Mouse (Mus musculus): ENCODE results near the gene Specc1. TPM values are rescaled to one million over a fixed set of nuclear protein-coding genes. Genes with fewer than 3 reads are reported as not detected.
A peak's percentile ranks its signal among the peaks of the same experiment; 100 is the strongest.

Specc1 gene
- polyA plus RNA-seq, 1 experiment from 2014 or later = 9.7 TPM

DNA sequence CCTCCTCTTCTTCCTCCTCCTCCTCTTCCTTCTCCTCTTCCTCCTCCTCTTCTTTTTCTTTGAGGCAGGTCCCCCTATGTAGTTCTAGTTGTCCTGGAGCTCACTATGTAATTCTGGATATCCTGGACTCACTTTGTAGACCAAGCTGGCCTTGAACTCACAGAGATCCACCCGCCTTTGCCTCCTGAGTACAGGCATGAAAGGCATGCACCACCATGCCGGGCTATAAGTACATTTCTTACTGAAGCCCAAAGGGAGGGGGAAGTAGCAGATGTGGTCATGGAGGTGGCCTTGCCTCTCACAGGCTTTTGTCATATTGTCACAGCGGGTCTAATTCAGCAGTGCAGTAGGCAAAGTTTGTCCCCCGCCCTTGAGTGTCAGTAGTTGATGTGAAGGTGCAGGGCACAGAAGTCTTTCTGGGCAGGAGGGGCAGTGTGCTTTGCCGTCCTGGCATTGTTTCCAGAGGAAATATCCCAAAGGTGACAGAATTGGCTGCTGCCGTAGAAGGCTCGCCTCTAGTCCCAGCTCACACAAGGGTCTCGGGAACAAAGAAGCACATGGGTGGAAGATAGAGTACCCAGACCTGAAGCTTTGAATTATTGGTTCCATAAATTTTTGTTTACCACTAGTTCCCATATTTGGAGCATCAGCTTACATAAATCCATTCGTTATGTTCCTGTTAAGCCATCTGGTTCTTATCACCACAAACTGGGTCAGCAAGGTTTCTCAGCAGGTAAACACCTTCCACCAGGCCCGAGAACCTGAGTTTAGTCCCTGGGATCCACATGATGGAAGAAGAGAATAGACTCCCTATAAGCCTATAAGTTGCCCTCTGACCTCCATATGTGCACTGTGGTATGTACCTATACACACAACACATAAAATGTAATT, 62.0 kb downstream of the Specc1 start:
- H3K4me2 ChIP-seq = no peak overlapping the region
- no peaks in the 10 kb centered on the region for H3K36me3 ChIP-seq
- no peaks in the 10 kb centered on the region for H3K27me3 ChIP-seq (replicated peaks)
- H3K4me3 ChIP-seq (replicated peaks) = no peak overlapping the region
- H3K27ac ChIP-seq (replicated peaks) = no peak overlapping the region
- ATAC-seq (ENCODE audit: low FRiP score) = no peak
- 81% methylated on average over 10 of the region's 10 CpGs for WGBS
- H3K4me1 ChIP-seq = peaks cover 8% of the 10 kb centered on the region; the same call in 1 of the 2 replicates
- H3K9me3 ChIP-seq (replicated peaks) = no peaks in the 10 kb centered on the region
- H3K9ac ChIP-seq (replicated peaks) = no peak overlapping the region

DNA sequence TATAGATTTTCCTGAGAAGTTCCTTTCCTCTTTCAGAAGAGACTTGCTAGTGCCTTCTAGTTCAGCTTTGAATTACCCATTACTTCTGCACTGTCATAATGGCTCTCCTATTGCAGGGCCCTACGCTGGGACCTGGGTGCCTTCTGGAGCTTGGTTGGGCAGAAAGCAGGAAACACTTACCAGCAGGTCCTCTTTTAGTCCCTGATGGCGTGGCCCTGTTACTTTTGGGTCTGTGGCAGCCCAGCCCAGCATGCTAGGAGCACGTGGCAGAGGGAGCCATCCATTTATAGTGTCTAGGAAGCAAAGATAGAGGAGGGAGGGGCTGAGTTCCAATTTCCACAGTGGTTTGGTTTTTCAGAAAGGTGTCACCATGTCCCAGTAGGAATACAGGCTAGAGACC, 63.3 kb downstream of the Specc1 start:
- no peaks in the 10 kb centered on the region for H3K27me3 ChIP-seq (replicated peaks)
- no peak overlapping the region for H3K4me3 ChIP-seq (replicated peaks)
- no peaks in the 10 kb centered on the region for H3K9me3 ChIP-seq (replicated peaks)
- H3K9ac ChIP-seq (replicated peaks) = no peak overlapping the region
- no peaks in the 10 kb centered on the region for H3K36me3 ChIP-seq
- no peak overlapping the region for H3K27ac ChIP-seq (replicated peaks)
- no peak overlapping the region for H3K4me2 ChIP-seq
- no peak for ATAC-seq (ENCODE audit: low FRiP score)
- WGBS = 66% methylated on average over 3 of the region's 3 CpGs
- H3K4me1 ChIP-seq = peaks cover 16% of the 10 kb centered on the region

DNA sequence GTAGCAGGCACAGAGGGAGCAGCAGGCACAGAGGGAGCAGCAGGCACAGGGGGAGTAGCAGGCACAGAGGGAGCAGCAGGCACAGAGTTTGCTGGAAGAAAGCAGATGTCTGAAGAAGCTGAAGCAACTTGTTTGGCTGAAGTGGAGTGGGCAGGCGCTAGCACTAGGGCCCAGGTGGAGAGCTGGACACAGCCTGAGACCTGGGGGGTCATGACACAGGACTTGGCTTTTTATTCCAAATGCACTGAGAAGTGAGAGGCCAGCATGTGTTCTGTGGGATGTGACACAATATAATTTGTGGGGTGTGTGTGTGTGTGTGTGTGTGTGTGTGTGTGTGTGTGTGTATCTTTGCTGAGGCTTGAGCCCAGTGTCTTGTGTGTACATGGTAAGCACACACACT, 64.3 kb downstream of the Specc1 start:
- no peaks in the 10 kb centered on the region for H3K36me3 ChIP-seq
- H3K9ac ChIP-seq (replicated peaks) = no peak overlapping the region
- H3K27ac ChIP-seq (replicated peaks) = no peak overlapping the region
- peaks cover 8% of the 10 kb centered on the region for H3K4me1 ChIP-seq
- WGBS = 89% methylated on average over 1 of the region's 1 CpGs
- no peak overlapping the region for H3K4me2 ChIP-seq
- H3K27me3 ChIP-seq (replicated peaks) = no peaks in the 10 kb centered on the region
- no peak overlapping the region for H3K4me3 ChIP-seq (replicated peaks)
- no peak for ATAC-seq (ENCODE audit: low FRiP score)
- H3K9me3 ChIP-seq (replicated peaks) = no peaks in the 10 kb centered on the region

DNA sequence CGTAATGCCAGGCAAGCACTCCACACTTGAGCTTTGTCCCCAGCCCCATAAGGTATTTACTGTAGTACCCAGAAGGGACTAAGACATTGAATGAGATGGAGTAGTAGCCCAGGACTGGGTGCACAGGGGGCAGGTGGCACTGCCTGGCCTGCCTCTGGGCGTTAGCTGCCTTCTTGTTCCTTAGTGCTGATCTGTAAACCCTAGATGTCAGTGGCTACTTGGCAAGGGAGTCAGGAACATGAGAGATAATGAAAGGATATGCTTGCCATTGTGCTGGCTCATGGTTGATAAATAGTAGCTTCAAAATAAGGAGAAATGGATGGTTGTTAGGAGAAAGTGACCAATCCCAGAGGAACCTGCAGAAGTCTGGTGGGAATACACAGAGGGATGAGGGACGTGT, 65.5 kb downstream of the Specc1 start:
- Histone ChIP-seq H3K9ac (replicated peaks) (no peak overlapping the region), H3K36me3 (no peaks in the 10 kb centered on the region), H3K27ac (replicated peaks) (no peak overlapping the region), H3K9me3 (replicated peaks) (no peaks in the 10 kb centered on the region), H3K4me3 (replicated peaks) (no peak overlapping the region), H3K27me3 (replicated peaks) (no peaks in the 10 kb centered on the region), H3K4me1 (peaks cover 8% of the 10 kb centered on the region), H3K4me2 (no peak overlapping the region)
- 94% methylated on average over 3 of the region's 3 CpGs for WGBS
- no peak for ATAC-seq (ENCODE audit: low FRiP score)

DNA sequence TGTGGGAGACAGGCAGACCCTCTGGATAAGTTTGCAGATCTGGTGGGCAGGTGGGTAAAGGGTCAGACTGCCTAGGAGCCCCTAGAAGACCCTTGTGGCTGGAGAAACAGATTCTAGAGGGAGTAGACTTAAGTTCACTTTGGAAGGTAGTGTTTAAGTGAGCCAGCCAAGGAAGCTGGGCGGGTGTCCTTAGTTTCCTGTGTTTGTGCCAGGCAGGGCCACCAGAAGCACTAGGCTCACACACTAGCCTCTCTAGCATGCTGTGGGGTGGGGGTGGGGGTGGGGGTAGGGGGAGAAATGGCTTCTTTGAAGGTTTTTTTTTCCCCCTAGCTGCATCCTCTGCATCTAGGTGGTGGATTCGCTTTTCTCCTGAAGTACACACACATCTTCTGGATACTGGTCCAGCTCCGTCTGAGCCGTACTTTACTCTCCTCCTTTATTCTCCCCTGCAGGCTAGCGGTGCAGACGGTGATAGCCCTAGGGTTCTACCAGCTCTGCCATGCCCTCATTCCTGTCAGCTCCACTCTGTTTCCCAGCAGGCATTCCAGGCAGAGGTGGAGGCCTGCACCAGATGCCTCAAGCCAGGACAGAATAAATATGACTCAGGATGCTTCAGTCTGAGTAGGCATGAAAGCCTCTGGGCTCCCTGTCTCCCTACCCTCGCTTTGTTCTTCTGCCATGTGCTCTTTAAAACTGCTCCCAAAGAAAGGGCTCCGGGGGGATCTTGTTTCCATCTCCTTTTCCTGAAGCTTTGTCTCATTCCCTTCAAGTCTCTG, 66.3 kb downstream of the Specc1 start:
- no peak for ATAC-seq (ENCODE audit: low FRiP score)
- H3K4me3 ChIP-seq (replicated peaks) = no peak overlapping the region
- no peak overlapping the region for H3K27ac ChIP-seq (replicated peaks)
- 80% methylated on average over 8 of the region's 8 CpGs for WGBS
- no peak overlapping the region for H3K4me2 ChIP-seq
- H3K36me3 ChIP-seq = no peaks in the 10 kb centered on the region
- H3K9me3 ChIP-seq (replicated peaks) = no peaks in the 10 kb centered on the region
- peaks cover 8% of the 10 kb centered on the region for H3K4me1 ChIP-seq
- H3K27me3 ChIP-seq (replicated peaks) = no peaks in the 10 kb centered on the region
- H3K9ac ChIP-seq (replicated peaks) = no peak overlapping the region

DNA sequence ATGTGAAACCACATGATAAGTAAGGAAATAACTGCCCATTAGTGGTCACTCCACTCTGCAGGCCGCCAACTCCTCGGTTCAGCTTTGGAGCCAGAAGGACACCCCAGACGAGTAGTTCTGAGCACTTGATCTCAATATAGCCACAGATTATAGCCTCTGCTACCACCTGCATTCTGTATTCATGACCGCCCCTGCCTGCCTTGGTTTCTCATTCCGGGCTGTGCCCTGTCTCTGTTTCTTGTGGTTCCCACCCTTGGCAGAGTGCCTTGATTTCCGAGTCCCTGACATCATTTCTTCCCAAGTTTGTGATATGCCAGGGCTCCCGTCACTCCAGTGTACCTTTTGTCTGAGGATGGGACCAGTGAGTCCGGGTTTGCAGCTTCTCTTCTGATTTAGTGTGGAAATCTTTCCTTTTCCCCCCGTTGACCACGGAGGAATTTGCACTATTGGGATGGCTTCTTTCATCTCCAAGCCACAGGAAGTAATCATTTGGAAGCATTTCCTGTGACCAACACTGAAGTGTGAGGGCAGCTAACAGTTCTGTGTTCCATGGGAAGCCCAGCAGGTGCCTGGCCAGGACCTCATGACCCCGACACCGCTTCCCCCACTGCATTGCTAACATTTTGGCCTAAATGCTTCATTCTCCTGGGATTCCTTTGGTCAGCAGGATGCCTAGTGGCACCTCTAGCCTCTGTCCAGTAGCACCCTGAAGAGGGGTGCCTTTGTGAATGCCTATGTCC, 67.1 kb downstream of the Specc1 start:
- no peak for ATAC-seq (ENCODE audit: low FRiP score)
- H3K27ac ChIP-seq (replicated peaks) = no peak overlapping the region
- H3K4me2 ChIP-seq = no peak overlapping the region
- peaks cover 8% of the 10 kb centered on the region for H3K4me1 ChIP-seq
- H3K36me3 ChIP-seq = no peaks in the 10 kb centered on the region
- no peak overlapping the region for H3K4me3 ChIP-seq (replicated peaks)
- H3K27me3 ChIP-seq (replicated peaks) = no peaks in the 10 kb centered on the region
- no peak overlapping the region for H3K9ac ChIP-seq (replicated peaks)
- H3K9me3 ChIP-seq (replicated peaks) = no peaks in the 10 kb centered on the region
- 83% methylated on average over 12 of the region's 12 CpGs for WGBS

DNA sequence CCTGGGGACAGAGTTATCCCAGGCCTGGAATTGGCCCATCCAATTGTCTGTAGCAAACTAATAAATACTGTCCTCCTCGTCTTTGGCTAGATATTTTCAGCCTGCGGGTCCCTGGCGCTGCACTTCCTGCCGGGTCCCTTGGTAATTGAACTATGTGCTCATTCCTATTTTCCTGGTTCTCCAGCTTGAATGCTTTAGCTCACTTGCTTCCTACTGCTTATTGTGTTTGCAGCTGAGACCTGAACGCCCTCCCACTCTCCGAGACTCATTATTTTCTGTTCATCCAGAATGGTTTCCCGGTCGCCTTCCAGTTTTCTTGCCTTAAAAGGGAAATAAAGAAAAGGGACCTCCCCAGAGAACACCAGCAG, 67.7 kb downstream of the Specc1 start:
- Histone ChIP-seq H3K4me3 (replicated peaks) (no peak overlapping the region), H3K9me3 (replicated peaks) (no peaks in the 10 kb centered on the region), H3K27ac (replicated peaks) (peak overlapping the region; percentile 38; the same call in 1 of the 2 replicates), H3K4me1 (peaks cover 8% of the 10 kb centered on the region), H3K36me3 (no peaks in the 10 kb centered on the region), H3K27me3 (replicated peaks) (no peaks in the 10 kb centered on the region), H3K9ac (replicated peaks) (no peak overlapping the region), H3K4me2 (no peak overlapping the region)
- WGBS = 31% methylated on average over 8 of the region's 8 CpGs
- ATAC-seq (ENCODE audit: low FRiP score) = no peak

DNA sequence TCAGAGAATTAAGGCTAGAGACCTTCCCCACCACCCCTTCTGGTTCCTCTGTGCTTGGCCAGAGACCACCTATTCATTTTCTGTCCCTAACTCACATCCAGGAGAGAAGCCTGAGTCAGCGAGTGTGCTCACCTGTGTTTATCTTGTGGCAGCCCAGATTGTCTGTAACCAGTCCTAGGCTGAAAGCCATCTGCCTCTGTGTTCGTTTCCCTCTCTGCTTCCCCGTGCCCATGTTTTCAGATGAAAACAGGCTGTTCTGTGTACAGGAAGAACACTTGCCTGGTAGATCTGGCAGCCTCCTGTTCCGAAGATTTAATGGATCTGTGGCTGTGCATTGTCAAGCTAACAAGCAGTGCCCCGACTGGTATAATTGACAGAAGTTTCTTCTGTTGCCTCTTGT, 68.4 kb downstream of the Specc1 start:
- Histone ChIP-seq H3K9ac (replicated peaks) (no peak overlapping the region), H3K27me3 (replicated peaks) (no peaks in the 10 kb centered on the region), H3K9me3 (replicated peaks) (no peaks in the 10 kb centered on the region), H3K4me2 (no peak overlapping the region), H3K4me1 (peaks cover 8% of the 10 kb centered on the region), H3K27ac (replicated peaks) (no peak overlapping the region), H3K4me3 (replicated peaks) (no peak overlapping the region), H3K36me3 (no peaks in the 10 kb centered on the region)
- WGBS = 57% methylated on average over 5 of the region's 5 CpGs
- ATAC-seq (ENCODE audit: low FRiP score) = no peak

DNA sequence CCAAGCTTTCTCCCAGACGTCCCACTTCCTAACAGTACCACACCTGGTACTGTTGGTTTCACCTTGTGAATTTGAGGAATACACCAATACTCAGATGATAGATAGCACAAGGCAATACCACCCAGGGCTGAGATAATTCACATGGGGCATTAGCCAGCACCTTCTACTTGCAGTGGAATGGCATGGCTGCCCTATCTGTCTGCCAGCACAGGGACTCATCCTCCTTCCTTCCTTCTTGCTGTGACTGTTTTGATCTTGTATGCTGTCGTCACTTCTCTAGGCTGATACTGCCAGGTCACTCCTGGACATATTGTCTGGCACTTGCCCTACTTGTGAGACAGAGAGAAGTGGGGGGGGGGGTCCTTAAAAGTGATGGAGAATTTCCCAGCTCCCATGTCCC, 69.2 kb downstream of the Specc1 start:
- Histone ChIP-seq H3K4me1 (peaks cover 8% of the 10 kb centered on the region), H3K4me3 (replicated peaks) (no peak overlapping the region), H3K9me3 (replicated peaks) (no peaks in the 10 kb centered on the region), H3K27me3 (replicated peaks) (no peaks in the 10 kb centered on the region), H3K27ac (replicated peaks) (no peak overlapping the region), H3K4me2 (no peak overlapping the region), H3K9ac (replicated peaks) (no peak overlapping the region), H3K36me3 (no peaks in the 10 kb centered on the region)
- no peak for ATAC-seq (ENCODE audit: low FRiP score)
- 89% methylated on average over 2 of the region's 2 CpGs for WGBS

DNA sequence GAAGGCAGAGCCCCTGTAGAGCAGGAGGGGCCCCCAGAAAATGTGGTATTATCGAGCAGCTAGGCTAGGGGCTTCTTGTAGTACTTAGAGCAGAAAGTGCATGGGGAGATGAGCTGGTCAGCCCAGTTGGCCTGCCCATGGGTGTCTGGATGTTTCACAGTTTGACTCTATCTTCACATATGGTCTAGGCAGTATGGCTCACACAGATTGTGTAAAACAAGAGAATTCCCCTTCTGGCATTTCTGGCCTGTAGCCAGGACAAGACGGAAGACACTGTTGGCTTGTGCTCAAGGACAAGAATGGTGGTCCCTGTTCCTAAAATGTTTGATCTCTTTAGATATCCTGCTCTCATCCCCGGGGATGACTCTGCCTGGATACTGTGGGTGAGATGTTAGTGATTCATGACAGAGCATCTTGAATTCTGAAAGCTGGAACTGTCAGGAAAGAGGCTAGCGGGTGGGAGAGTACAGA, 69.8 kb downstream of the Specc1 start:
- Histone ChIP-seq H3K4me3 (replicated peaks) (no peak overlapping the region), H3K4me2 (no peak overlapping the region), H3K27me3 (replicated peaks) (no peaks in the 10 kb centered on the region), H3K36me3 (no peaks in the 10 kb centered on the region), H3K27ac (replicated peaks) (no peak overlapping the region), H3K4me1 (peaks cover 8% of the 10 kb centered on the region), H3K9me3 (replicated peaks) (no peaks in the 10 kb centered on the region), H3K9ac (replicated peaks) (no peak overlapping the region)
- WGBS = 64% methylated on average over 4 of the region's 4 CpGs
- ATAC-seq (ENCODE audit: low FRiP score) = no peak

DNA sequence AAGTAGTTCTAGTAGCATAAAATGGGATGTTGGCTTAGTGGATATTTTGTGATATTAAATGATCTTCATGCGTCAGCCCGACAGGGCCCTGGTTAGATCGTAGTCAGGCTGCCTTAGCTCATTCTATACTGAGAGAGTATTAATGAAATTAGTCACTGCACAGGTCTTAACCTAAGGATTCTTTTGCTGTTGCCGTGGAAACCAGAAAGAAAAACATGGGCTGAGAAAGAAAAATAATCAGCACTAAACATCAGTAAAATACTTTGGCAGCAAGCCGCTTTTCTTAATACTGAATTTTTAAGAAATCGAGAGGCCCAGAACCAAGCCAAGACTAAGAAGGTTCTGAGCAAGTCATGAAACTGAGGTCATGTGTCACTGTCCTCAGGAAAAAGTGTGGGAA, 70.7 kb downstream of the Specc1 start:
- Histone ChIP-seq H3K4me2 (no peak overlapping the region), H3K9ac (replicated peaks) (no peak overlapping the region), H3K9me3 (replicated peaks) (no peaks in the 10 kb centered on the region), H3K4me1 (peaks cover 8% of the 10 kb centered on the region), H3K4me3 (replicated peaks) (no peak overlapping the region), H3K27ac (replicated peaks) (no peak overlapping the region), H3K36me3 (no peaks in the 10 kb centered on the region), H3K27me3 (replicated peaks) (no peaks in the 10 kb centered on the region)
- WGBS = 86% methylated on average over 6 of the region's 6 CpGs
- no peak for ATAC-seq (ENCODE audit: low FRiP score)

Measured in neural tube, embryonic 15.5 days (tissue).